Comparison of ENCODE assay signal across 15 mouse cellular contexts in the genomic region with DNA sequence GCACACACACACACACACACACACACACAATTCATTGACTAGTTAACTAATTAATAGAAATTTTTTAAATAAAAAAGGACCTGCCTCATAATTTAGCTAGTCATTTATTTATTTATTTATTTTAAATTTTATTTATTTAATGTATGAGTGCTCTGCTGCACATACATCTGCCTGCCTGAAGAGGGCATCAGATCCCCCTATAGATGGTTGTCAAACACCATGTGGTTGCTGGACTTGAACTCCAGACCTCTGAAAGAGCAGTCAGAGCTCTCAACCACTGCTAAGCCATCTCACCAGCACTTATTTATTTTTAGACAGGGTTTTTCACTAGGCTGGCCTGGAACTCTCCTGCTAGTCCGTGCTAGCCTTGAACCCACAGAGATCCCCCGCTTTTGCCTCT. TPM values are rescaled to one million over a fixed set of nuclear protein-coding genes. Genes with fewer than 3 reads are reported as not detected.
A peak's percentile ranks its signal among the peaks of the same experiment; 100 is the strongest.
DNase-seq lines count a peak whose midpoint lies in the region; ATAC-seq and TF ChIP-seq lines count a peak whose summit lies in the region.
"Had no signal": no experiment of that assay in that cellular context is flagged by ENCODE, and none has a peak within 500 bp of the region (broad histone marks: within the 10 kb centered on the region; RNA-seq: fewer than 3 reads in every experiment).

No protein-coding gene starts in this region.

- no peak overlapping the region for H3K4me3 ChIP-seq in forebrain, embryonic 14.5 days (ENCODE audit: low read depth, low read length)
- no peak overlapping the region for H3K4me3 ChIP-seq in forebrain, embryonic 13.5 days
- H3K4me3 ChIP-seq in kidney, postnatal 0 days (replicated peaks; ENCODE audit: low read depth, low read length) = no peak overlapping the region
- H3K4me3 ChIP-seq in neural tube, embryonic 13.5 days = no peak overlapping the region
- no peak overlapping the region for H3K4me3 ChIP-seq in neural tube, embryonic 15.5 days (replicated peaks)
- H3K4me3 ChIP-seq: midbrain, embryonic 13.5 days had no signal

- H3K9me3 ChIP-seq in forebrain, embryonic 14.5 days (replicated peaks; ENCODE audit: control insufficient read depth, low read length) = no peaks in the 10 kb centered on the region
- no peaks in the 10 kb centered on the region for H3K9me3 ChIP-seq in forebrain, embryonic 13.5 days (replicated peaks)
- H3K9me3 ChIP-seq in kidney, postnatal 0 days (replicated peaks; ENCODE audit: low read length) = no peaks in the 10 kb centered on the region
- no peaks in the 10 kb centered on the region for H3K9me3 ChIP-seq in neural tube, embryonic 13.5 days
- H3K9me3 ChIP-seq in neural tube, embryonic 15.5 days (replicated peaks) = no peaks in the 10 kb centered on the region
- H3K9me3 ChIP-seq: midbrain, embryonic 13.5 days had no signal

- no peaks in the 10 kb centered on the region for H3K36me3 ChIP-seq in forebrain, embryonic 14.5 days (ENCODE audit: control insufficient read depth, insufficient read depth, low read length)
- no peaks in the 10 kb centered on the region for H3K36me3 ChIP-seq in forebrain, embryonic 13.5 days (ENCODE audit: poor library complexity, severe bottlenecking)
- H3K36me3 ChIP-seq in kidney, postnatal 0 days (ENCODE audit: insufficient read depth, low read length) = no peaks in the 10 kb centered on the region
- no peaks in the 10 kb centered on the region for H3K36me3 ChIP-seq in neural tube, embryonic 13.5 days
- no peaks in the 10 kb centered on the region for H3K36me3 ChIP-seq in neural tube, embryonic 15.5 days
- H3K36me3 ChIP-seq: midbrain, embryonic 13.5 days had no signal

- no peaks in the 10 kb centered on the region for H3K27me3 ChIP-seq in forebrain, embryonic 14.5 days (replicated peaks; ENCODE audit: control insufficient read depth, insufficient read depth, low read length)
- H3K27me3 ChIP-seq in forebrain, embryonic 13.5 days = no peaks in the 10 kb centered on the region
- no peaks in the 10 kb centered on the region for H3K27me3 ChIP-seq in kidney, postnatal 0 days (ENCODE audit: insufficient read depth, low read length)
- no peaks in the 10 kb centered on the region for H3K27me3 ChIP-seq in neural tube, embryonic 13.5 days
- H3K27me3 ChIP-seq in neural tube, embryonic 15.5 days (replicated peaks) = no peaks in the 10 kb centered on the region
- H3K27me3 ChIP-seq: midbrain, embryonic 13.5 days had no signal

- peak; percentile 35; the same call in 1 of the 2 replicates for TF ChIP-seq CTCF in kidney, postnatal 0 days (IDR thresholded peaks at IDR 0.05; ENCODE audit: low read depth)

- H3K27ac ChIP-seq in forebrain, embryonic 14.5 days (ENCODE audit: low read depth, low read length) = no peak overlapping the region
- no peak overlapping the region for H3K27ac ChIP-seq in forebrain, embryonic 13.5 days
- H3K27ac ChIP-seq in kidney, postnatal 0 days = no peak overlapping the region
- H3K27ac ChIP-seq in neural tube, embryonic 13.5 days (replicated peaks) = peak overlapping the region; percentile 88
- no peak overlapping the region for H3K27ac ChIP-seq in neural tube, embryonic 15.5 days (replicated peaks)

- peak; percentile 3 for DNase-seq in forebrain, embryonic 14.5 days (ENCODE audit: low spot score)
- DNase-seq in kidney, postnatal 0 days (ENCODE audit: low spot score) = no peak
- no peak for DNase-seq in kidney, adult 8-10 months
- DNase-seq in urinary bladder, postnatal 36 days (ENCODE audit: low spot score in 2 of 2) = no peak
- DNase-seq in gastrocnemius, postnatal 4 days (ENCODE audit: low spot score in 2 of 2) = no peak
- DNase-seq: adrenal gland, adult 2 months; cerebellum, adult 2 months; heart, postnatal 14 days; kidney, postnatal 10 days; layer of hippocampus, adult 9-11 months; lung, adult 2 months had no signal

- no peak overlapping the region for H3K9ac ChIP-seq in forebrain, embryonic 14.5 days (ENCODE audit: low read length)
- H3K9ac ChIP-seq in forebrain, embryonic 13.5 days = no peak overlapping the region
- no peak overlapping the region for H3K9ac ChIP-seq in kidney, postnatal 0 days (ENCODE audit: low read depth, low read length)
- H3K9ac ChIP-seq in neural tube, embryonic 13.5 days = no peak overlapping the region
- no peak overlapping the region for H3K9ac ChIP-seq in neural tube, embryonic 15.5 days (replicated peaks)
- H3K9ac ChIP-seq: midbrain, embryonic 13.5 days had no signal

- ATAC-seq in forebrain, embryonic 14.5 days = no peak
- ATAC-seq in forebrain, embryonic 13.5 days = no peak
- ATAC-seq in kidney, postnatal 0 days (replicated peaks; ENCODE audit: low FRiP score, low read depth) = no peak
- ATAC-seq in neural tube, embryonic 13.5 days (ENCODE audit: low read depth) = no peak
- ATAC-seq in neural tube, embryonic 15.5 days (ENCODE audit: low FRiP score) = no peak
- ATAC-seq: midbrain, embryonic 13.5 days had no signal

- H3K4me2 ChIP-seq in forebrain, embryonic 14.5 days (ENCODE audit: low read length) = no peak overlapping the region
- H3K4me2 ChIP-seq in forebrain, embryonic 13.5 days = no peak overlapping the region
- H3K4me2 ChIP-seq in kidney, postnatal 0 days (ENCODE audit: low read length) = no peak overlapping the region
- no peak overlapping the region for H3K4me2 ChIP-seq in neural tube, embryonic 13.5 days
- no peak overlapping the region for H3K4me2 ChIP-seq in neural tube, embryonic 15.5 days

- WGBS in forebrain, embryonic 14.5 days = 83% methylated on average over 2 of the region's 2 CpGs
- WGBS in forebrain, embryonic 13.5 days = 86% methylated on average over 2 of the region's 2 CpGs
- 84% methylated on average over 2 of the region's 2 CpGs for WGBS in kidney, postnatal 0 days
- WGBS in neural tube, embryonic 13.5 days = 94% methylated on average over 2 of the region's 2 CpGs
- 89% methylated on average over 2 of the region's 2 CpGs for WGBS in neural tube, embryonic 15.5 days

- H3K4me1 ChIP-seq in forebrain, embryonic 14.5 days (ENCODE audit: control insufficient read depth, insufficient read depth, low read length) = peaks cover 17% of the 10 kb centered on the region
- H3K4me1 ChIP-seq in forebrain, embryonic 13.5 days = peaks cover 28% of the 10 kb centered on the region
- H3K4me1 ChIP-seq in kidney, postnatal 0 days (replicated peaks; ENCODE audit: insufficient read depth, low read length) = peaks cover 6% of the 10 kb centered on the region; the same call in 1 of the 2 replicates
- peaks cover 45% of the 10 kb centered on the region for H3K4me1 ChIP-seq in neural tube, embryonic 13.5 days (replicated peaks)
- H3K4me1 ChIP-seq in neural tube, embryonic 15.5 days = peaks cover 37% of the 10 kb centered on the region

RNA-seq across cellular contexts. Expression of a gene that starts 50.6 kb away (rescaled TPM):
- 9.0 and 10.4 TPM in 2 replicates for polyA plus RNA-seq in forebrain, embryonic 14.5 days (2014; fragmentation: Nextera tagmentation; extraction: Ambion mirVana)
- 15.7 and 16.6 TPM in 2 replicates for polyA plus RNA-seq in forebrain, embryonic 13.5 days (2015; fragmentation: Nextera tagmentation; extraction: Ambion mirVana)
- polyA plus RNA-seq in kidney, postnatal 0 days (2015; fragmentation: Nextera tagmentation; extraction: Ambion mirVana) = 15.9 and 17.9 TPM in 2 replicates
- polyA plus RNA-seq in neural tube, embryonic 13.5 days (2015; fragmentation: Nextera tagmentation; extraction: Ambion mirVana) = 15.1 and 15.8 TPM in 2 replicates
- 16.8 and 18.8 TPM in 2 replicates for polyA plus RNA-seq in neural tube, embryonic 15.5 days (2015; fragmentation: Nextera tagmentation; extraction: Ambion mirVana)
- 10 to 100 TPM; 16.1 to 18.3 TPM for total RNA-seq in gastrocnemius, postnatal 4 days (2021)
